Mouse (Mus musculus): ENCODE measurements at regions not wholly inside any gene's neighbourhood (a gene's known extent, or its start where the extent isn't known, plus 50 kb on each side); places are given as distances from the start of the nearest gene placed in this dataset.

DNA sequence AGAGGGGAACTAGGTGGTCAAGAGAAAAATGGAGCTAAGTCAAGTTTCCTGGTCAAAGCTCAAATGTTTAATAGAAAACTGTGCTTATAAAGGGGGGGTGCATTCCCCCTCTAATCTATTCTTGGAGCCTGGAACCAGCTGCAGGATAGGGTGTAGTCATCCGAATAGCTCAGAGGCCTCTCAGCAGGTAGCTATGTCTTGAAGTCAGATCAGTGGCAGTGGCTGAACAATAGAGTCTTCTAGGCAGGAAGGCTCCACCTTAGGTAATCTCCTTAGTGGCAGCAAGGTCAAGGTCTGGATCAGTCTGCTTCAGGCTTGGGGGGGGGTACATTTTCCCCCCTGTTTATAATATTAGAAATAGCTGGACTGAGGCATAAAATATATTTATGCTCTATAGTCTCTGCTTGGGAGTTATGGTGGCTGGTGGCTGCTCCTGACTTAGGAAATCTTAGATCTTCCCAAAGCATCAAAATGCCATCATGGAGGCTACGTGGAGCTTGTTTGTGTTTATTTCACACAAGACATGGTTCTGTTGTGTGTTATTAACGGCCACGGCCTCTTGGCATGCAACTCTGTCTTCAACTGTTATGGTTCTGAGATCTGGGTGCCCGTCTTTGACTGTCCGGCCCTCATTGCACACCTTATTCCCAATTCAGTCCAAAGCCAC is 1984.1 kb downstream of the Cntnap5b start:
- H3K27me3 ChIP-seq (ENCODE audit: control insufficient read depth in 1 of 2, insufficient read depth in 2 of 2, low read length in 2 of 2) = no peaks in the 10 kb centered on the region
- H3K27ac ChIP-seq (ENCODE audit: control insufficient read depth, low read depth, low read length) = no peak overlapping the region
- TF ChIP-seq TBP (IDR thresholded peaks at IDR 0.05; ENCODE audit: low read depth, low read length) (no peak), ELF1 (IDR thresholded peaks at IDR 0.05; ENCODE audit: low read depth, low read length) (no peak), MAX (IDR thresholded peaks at IDR 0.05; ENCODE audit: low read length) (no peak), RCOR1 (IDR thresholded peaks at IDR 0.05; ENCODE audit: low read depth, low read length) (no peak)
- H3K36me3 ChIP-seq (ENCODE audit: control insufficient read depth in 1 of 2, insufficient read depth in 2 of 2, low read length in 2 of 2) = no peaks in the 10 kb centered on the region
- H3K9ac ChIP-seq (ENCODE audit: control insufficient read depth, low read depth, low read length, poor library complexity, severe bottlenecking) = no peak overlapping the region
- H3K9me3 ChIP-seq (replicated peaks; ENCODE audit: insufficient read depth, low read length) = no peaks in the 10 kb centered on the region
- H3K4me3 ChIP-seq (ENCODE audit: control insufficient read depth in 1 of 2, insufficient read depth in 1 of 2, low read depth in 2 of 2, low read length in 2 of 2) = no peak overlapping the region
- no peaks in the 10 kb centered on the region for H3K79me2 ChIP-seq (ENCODE audit: control insufficient read depth, insufficient read depth, low read length, poor library complexity)
- H3K4me1 ChIP-seq (ENCODE audit: control insufficient read depth in 1 of 2, insufficient read depth in 2 of 2, low read length in 2 of 2) = no peaks in the 10 kb centered on the region
- no peak for DNase-seq (ENCODE audit: low read depth, low spot score)

DNA sequence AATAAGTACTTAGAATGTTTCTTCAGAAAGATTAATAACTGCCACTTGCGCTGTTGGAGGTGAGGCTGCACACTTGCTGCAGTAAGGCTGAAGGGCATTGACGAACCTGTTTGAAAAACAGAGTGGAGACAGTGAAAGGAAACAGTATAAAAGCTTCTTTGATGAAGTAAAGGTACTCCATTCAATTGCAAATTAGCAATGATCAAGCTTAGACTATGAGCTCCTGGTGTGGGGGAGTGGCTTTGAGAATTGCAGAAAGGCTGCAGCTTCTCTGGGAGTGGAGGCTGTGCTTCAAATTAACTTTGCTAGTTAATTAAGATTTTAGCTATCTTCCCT is 1984.6 kb downstream of the Cntnap5b start:
- TF ChIP-seq CHD2 (IDR thresholded peaks at IDR 0.05; ENCODE audit: low read length) = no peak
- TF ChIP-seq MAX (IDR thresholded peaks at IDR 0.05; ENCODE audit: low read length) = no peak
- TF ChIP-seq TAL1 (IDR thresholded peaks at IDR 0.05; ENCODE audit: low read length) = no peak
- no peak for TF ChIP-seq SIN3A (IDR thresholded peaks at IDR 0.05; ENCODE audit: low read length)
- no peak for TF ChIP-seq ZC3H11A (IDR thresholded peaks at IDR 0.05; ENCODE audit: low read depth, low read length)
- TF ChIP-seq ZMIZ1 (IDR thresholded peaks at IDR 0.05; ENCODE audit: low read depth, low read length) = no peak
- no peak for TF ChIP-seq JUND (IDR thresholded peaks at IDR 0.05; ENCODE audit: low read depth, low read length)
- no peak for TF ChIP-seq TBP (IDR thresholded peaks at IDR 0.05; ENCODE audit: low read depth, low read length)
- no peak for TF ChIP-seq MYB (IDR thresholded peaks at IDR 0.05; ENCODE audit: low read depth, low read length)
- TF ChIP-seq BHLHE40 (IDR thresholded peaks at IDR 0.05; ENCODE audit: borderline replicate concordance, low read depth, low read length) = no peak
- TF ChIP-seq POLR2AphosphoS2 (IDR thresholded peaks at IDR 0.05; ENCODE audit: low read length) = no peak
- TF ChIP-seq NELFE (IDR thresholded peaks at IDR 0.05; ENCODE audit: low read depth, low read length) = no peak
- TF ChIP-seq ZKSCAN1 (IDR thresholded peaks at IDR 0.05; ENCODE audit: low read depth, low read length) = no peak
- no peak for TF ChIP-seq KAT2A (conservative IDR thresholded peaks at IDR 0.05; ENCODE audit: low read depth, low read length)
- no peak for TF ChIP-seq POLR2A (IDR thresholded peaks at IDR 0.05; ENCODE audit: control insufficient read depth in 1 of 2, insufficient read depth in 1 of 2, low read depth in 1 of 2, low read length in 2 of 2, poor library complexity in 1 of 2)
- TF ChIP-seq GABPA (IDR thresholded peaks at IDR 0.05; ENCODE audit: low read depth, low read length) = no peak
- no peak for TF ChIP-seq SMC3 (IDR thresholded peaks at IDR 0.05; ENCODE audit: low read depth, low read length)
- no peak for TF ChIP-seq HCFC1 (IDR thresholded peaks at IDR 0.05; ENCODE audit: low read depth, low read length)
- no peak for TF ChIP-seq MXI1 (IDR thresholded peaks at IDR 0.05; ENCODE audit: low read depth, low read length)
- TF ChIP-seq RAD21 (IDR thresholded peaks at IDR 0.05; ENCODE audit: low read depth, low read length) = no peak
- Histone ChIP-seq H3K9ac (ENCODE audit: control insufficient read depth, low read depth, low read length, poor library complexity, severe bottlenecking) (no peak overlapping the region), H3K36me3 (ENCODE audit: control insufficient read depth in 1 of 2, insufficient read depth in 2 of 2, low read length in 2 of 2) (no peaks in the 10 kb centered on the region), H3K4me3 (ENCODE audit: control insufficient read depth in 1 of 2, insufficient read depth in 1 of 2, low read depth in 2 of 2, low read length in 2 of 2) (no peak overlapping the region), H3K9me3 (replicated peaks; ENCODE audit: insufficient read depth, low read length) (no peaks in the 10 kb centered on the region), H3K79me2 (ENCODE audit: control insufficient read depth, insufficient read depth, low read length, poor library complexity) (no peaks in the 10 kb centered on the region), H3K27ac (ENCODE audit: control insufficient read depth, low read depth, low read length) (no peak overlapping the region), H3K4me1 (ENCODE audit: control insufficient read depth in 1 of 2, insufficient read depth in 2 of 2, low read length in 2 of 2) (no peaks in the 10 kb centered on the region), H3K27me3 (ENCODE audit: control insufficient read depth in 1 of 2, insufficient read depth in 2 of 2, low read length in 2 of 2) (no peaks in the 10 kb centered on the region)
- DNase-seq (ENCODE audit: low read depth, low spot score) = no peak

All from MEL (cell line).